Mouse (Mus musculus): ENCODE results near the gene Iffo2.

- TF ChIP-seq POLR2A (IDR thresholded peaks at IDR 0.05; ENCODE audit: control insufficient read depth, low read depth, low read length) (no peak), CTCF (IDR thresholded peaks at IDR 0.05; ENCODE audit: control insufficient read depth, insufficient read depth, insufficient replicate concordance, low read depth, low read length) (no peak)
These were observed 63.0 kb downstream of the Iffo2 start for GRCm38 (mm10) chr4:139593383-139593782.
